Mouse (Mus musculus): Measurements from ENCODE around the gene Dnajc1. TPM values are rescaled to one million over a fixed set of nuclear protein-coding genes. Genes with fewer than 3 reads are reported as not detected.

Gene Dnajc1
- polyA plus RNA-seq, 1 experiment from 2014 or later = 27.8 TPM

- Histone ChIP-seq H3K27ac (replicated peaks; ENCODE audit: low read depth, low read length) (no peak overlapping the region), H3K27me3 (ENCODE audit: control insufficient read depth, insufficient read depth, low read length) (no peaks in the 10 kb centered on the region), H3K4me1 (ENCODE audit: control insufficient read depth, insufficient read depth, low read length) (peaks cover 5% of the 10 kb centered on the region; the same call in 1 of the 2 replicates), H3K4me3 (ENCODE audit: low read depth, low read length) (no peak overlapping the region), H3K4me2 (ENCODE audit: low read depth, severe bottlenecking) (no peak overlapping the region), H3K9ac (ENCODE audit: low read length) (no peak overlapping the region), H3K9me3 (ENCODE audit: control insufficient read depth, low read length) (peaks cover 4% of the 10 kb centered on the region; the same call in 1 of the 2 replicates), H3K36me3 (ENCODE audit: control insufficient read depth, insufficient read depth, low read length) (no peaks in the 10 kb centered on the region)
- no peak for ATAC-seq (ENCODE audit: insufficient number of reproducible peaks, low FRiP score, low TSS enrichment, low read depth)
- 71% methylated on average over 7 of the region's 7 CpGs for WGBS
- DNase-seq (ENCODE audit: low spot score) = no peak
Observed at GRCm38 (mm10) chr2:18317503-18318281, 74.9 kb downstream of the Dnajc1 start.

GRCm38 (mm10) chr2:18316909-18317308 is 75.7 kb downstream of the Dnajc1 start:
- 19% methylated on average over 2 of the region's 2 CpGs for WGBS
- Histone ChIP-seq H3K4me2 (ENCODE audit: low read depth, severe bottlenecking) (no peak overlapping the region), H3K27ac (replicated peaks; ENCODE audit: low read depth, low read length) (no peak overlapping the region), H3K36me3 (ENCODE audit: control insufficient read depth, insufficient read depth, low read length) (no peaks in the 10 kb centered on the region), H3K4me3 (ENCODE audit: low read depth, low read length) (no peak overlapping the region), H3K9ac (ENCODE audit: low read length) (no peak overlapping the region), H3K9me3 (ENCODE audit: control insufficient read depth, low read length) (peaks cover 4% of the 10 kb centered on the region; the same call in 1 of the 2 replicates), H3K4me1 (ENCODE audit: control insufficient read depth, insufficient read depth, low read length) (peaks cover 5% of the 10 kb centered on the region; the same call in 1 of the 2 replicates), H3K27me3 (ENCODE audit: control insufficient read depth, insufficient read depth, low read length) (no peaks in the 10 kb centered on the region)
- peak; percentile 32 for DNase-seq (ENCODE audit: low spot score)
- ATAC-seq (ENCODE audit: insufficient number of reproducible peaks, low FRiP score, low TSS enrichment, low read depth) = no peak; the same call in 1 of the 2 replicates

GRCm38 (mm10) chr2:18310261-18311104 is 82.1 kb downstream of the Dnajc1 start:
- Histone ChIP-seq H3K9ac (ENCODE audit: low read length) (no peak overlapping the region), H3K9me3 (ENCODE audit: control insufficient read depth, low read length) (no peaks in the 10 kb centered on the region), H3K27me3 (ENCODE audit: control insufficient read depth, insufficient read depth, low read length) (no peaks in the 10 kb centered on the region), H3K4me1 (ENCODE audit: control insufficient read depth, insufficient read depth, low read length) (no peaks in the 10 kb centered on the region), H3K36me3 (ENCODE audit: control insufficient read depth, insufficient read depth, low read length) (no peaks in the 10 kb centered on the region), H3K4me2 (ENCODE audit: low read depth, severe bottlenecking) (no peak overlapping the region), H3K27ac (replicated peaks; ENCODE audit: low read depth, low read length) (no peak overlapping the region), H3K4me3 (ENCODE audit: low read depth, low read length) (no peak overlapping the region)
- DNase-seq (ENCODE audit: low spot score) = no peak
- 79% methylated on average over 4 of the region's 4 CpGs for WGBS
- no peak for ATAC-seq (ENCODE audit: insufficient number of reproducible peaks, low FRiP score, low TSS enrichment, low read depth)

- DNase-seq (ENCODE audit: low spot score) = peak; percentile 31
- Histone ChIP-seq H3K4me1 (ENCODE audit: control insufficient read depth, insufficient read depth, low read length) (no peaks in the 10 kb centered on the region), H3K36me3 (ENCODE audit: control insufficient read depth, insufficient read depth, low read length) (no peaks in the 10 kb centered on the region), H3K27ac (replicated peaks; ENCODE audit: low read depth, low read length) (no peak overlapping the region), H3K27me3 (ENCODE audit: control insufficient read depth, insufficient read depth, low read length) (no peaks in the 10 kb centered on the region), H3K9ac (ENCODE audit: low read length) (no peak overlapping the region), H3K9me3 (ENCODE audit: control insufficient read depth, low read length) (no peaks in the 10 kb centered on the region), H3K4me3 (ENCODE audit: low read depth, low read length) (no peak overlapping the region), H3K4me2 (ENCODE audit: low read depth, severe bottlenecking) (no peak overlapping the region)
- ATAC-seq (ENCODE audit: insufficient number of reproducible peaks, low FRiP score, low TSS enrichment, low read depth) = no peak
- WGBS = 69% methylated on average over 7 of the region's 7 CpGs
Observed at GRCm38 (mm10) chr2:18307440-18308305, 85.0 kb downstream of the Dnajc1 start.

- Histone ChIP-seq H3K9ac (ENCODE audit: low read length) (no peak overlapping the region), H3K4me2 (ENCODE audit: low read depth, severe bottlenecking) (no peak overlapping the region), H3K27me3 (ENCODE audit: control insufficient read depth, insufficient read depth, low read length) (no peaks in the 10 kb centered on the region), H3K9me3 (ENCODE audit: control insufficient read depth, low read length) (no peaks in the 10 kb centered on the region), H3K4me1 (ENCODE audit: control insufficient read depth, insufficient read depth, low read length) (no peaks in the 10 kb centered on the region), H3K4me3 (ENCODE audit: low read depth, low read length) (no peak overlapping the region), H3K27ac (replicated peaks; ENCODE audit: low read depth, low read length) (no peak overlapping the region), H3K36me3 (ENCODE audit: control insufficient read depth, insufficient read depth, low read length) (no peaks in the 10 kb centered on the region)
- WGBS = 87% methylated on average over 3 of the region's 3 CpGs
- ATAC-seq (ENCODE audit: insufficient number of reproducible peaks, low FRiP score, low TSS enrichment, low read depth) = no peak
- no peak for DNase-seq (ENCODE audit: low spot score)
Observed at GRCm38 (mm10) chr2:18300949-18301348, 91.7 kb downstream of the Dnajc1 start.

- ATAC-seq (ENCODE audit: insufficient number of reproducible peaks, low FRiP score, low TSS enrichment, low read depth) (no peak), DNase-seq (ENCODE audit: low spot score) (no peak)
- Histone ChIP-seq H3K9ac (ENCODE audit: low read length) (no peak overlapping the region), H3K4me1 (ENCODE audit: control insufficient read depth, insufficient read depth, low read length) (no peaks in the 10 kb centered on the region), H3K36me3 (ENCODE audit: control insufficient read depth, insufficient read depth, low read length) (no peaks in the 10 kb centered on the region), H3K27ac (replicated peaks; ENCODE audit: low read depth, low read length) (no peak overlapping the region), H3K4me3 (ENCODE audit: low read depth, low read length) (no peak overlapping the region), H3K27me3 (ENCODE audit: control insufficient read depth, insufficient read depth, low read length) (no peaks in the 10 kb centered on the region), H3K9me3 (ENCODE audit: control insufficient read depth, low read length) (no peaks in the 10 kb centered on the region), H3K4me2 (ENCODE audit: low read depth, severe bottlenecking) (no peak overlapping the region)
- WGBS = 93% methylated on average over 6 of the region's 6 CpGs
Observed at GRCm38 (mm10) chr2:18285175-18285574, 107.5 kb downstream of the Dnajc1 start.

GRCm38 (mm10) chr2:18265736-18266135 is 126.9 kb downstream of the Dnajc1 start:
- 97% methylated on average over 1 of the region's 1 CpGs for WGBS

GRCm38 (mm10) chr2:18264579-18264978 is 128.1 kb downstream of the Dnajc1 start:
- WGBS = 85% methylated on average over 3 of the region's 3 CpGs
- no peak overlapping the region for H3K4me3 ChIP-seq (ENCODE audit: low read depth, low read length)
- no peaks in the 10 kb centered on the region for H3K36me3 ChIP-seq (ENCODE audit: control insufficient read depth, insufficient read depth, low read length)
- H3K27me3 ChIP-seq (ENCODE audit: control insufficient read depth, insufficient read depth, low read length) = no peaks in the 10 kb centered on the region
- DNase-seq (ENCODE audit: low spot score) (no peak), ATAC-seq (ENCODE audit: insufficient number of reproducible peaks, low FRiP score, low TSS enrichment, low read depth) (no peak)
- no peak overlapping the region for H3K4me2 ChIP-seq (ENCODE audit: low read depth, severe bottlenecking)
- H3K9ac ChIP-seq (ENCODE audit: low read length) = no peak overlapping the region
- H3K9me3 ChIP-seq (ENCODE audit: control insufficient read depth, low read length) = no peaks in the 10 kb centered on the region
- no peaks in the 10 kb centered on the region for H3K4me1 ChIP-seq (ENCODE audit: control insufficient read depth, insufficient read depth, low read length)
- no peak overlapping the region for H3K27ac ChIP-seq (replicated peaks; ENCODE audit: low read depth, low read length)

More at GRCm38 (mm10) chr2:18265736-18266135, 126.9 kb downstream of the Dnajc1 start:
- Histone ChIP-seq H3K27me3 (ENCODE audit: control insufficient read depth, insufficient read depth, low read length) (no peaks in the 10 kb centered on the region), H3K4me3 (ENCODE audit: low read depth, low read length) (no peak overlapping the region), H3K9ac (ENCODE audit: low read length) (no peak overlapping the region), H3K4me2 (ENCODE audit: low read depth, severe bottlenecking) (no peak overlapping the region), H3K9me3 (ENCODE audit: control insufficient read depth, low read length) (no peaks in the 10 kb centered on the region), H3K4me1 (ENCODE audit: control insufficient read depth, insufficient read depth, low read length) (no peaks in the 10 kb centered on the region), H3K27ac (replicated peaks; ENCODE audit: low read depth, low read length) (no peak overlapping the region), H3K36me3 (ENCODE audit: control insufficient read depth, insufficient read depth, low read length) (no peaks in the 10 kb centered on the region)
- ATAC-seq (ENCODE audit: insufficient number of reproducible peaks, low FRiP score, low TSS enrichment, low read depth) = no peak
- DNase-seq (ENCODE audit: low spot score) = no peak

Measured in limb, embryonic 11.5 days (tissue).